Mouse (Mus musculus) forebrain, embryonic 11.5 days (tissue): Measurements from ENCODE around the gene Prkce. TPM values are rescaled to one million over a fixed set of nuclear protein-coding genes. Genes with fewer than 3 reads are reported as not detected.

Experiments used
- ATAC-seq: fragments of 200-750 bp; cut with Nextera tagmentation; replicated peaks from 2 replicates; pipeline ENCODE4 v1.8.0; 2017; ENCODE audit warnings: moderate TSS enrichment; ENCODE audit not compliant: low FRiP score
- DNase-seq: peaks from one replicate; pipeline ENCODE4 v3.0.0-alpha.2; 2017; ENCODE audit warnings: low spot score
- H3K27ac ChIP-seq: fragments of 300-500 bp; sonication (generic); 2 replicates; pipeline ENCODE4 v1.5.1; 2014; ENCODE audit warnings: low read depth, low read length
- H3K27me3 ChIP-seq: fragments of 300-500 bp; sonication (generic); 2 replicates; pipeline ENCODE4 v1.6.1; 2014; ENCODE audit warnings: mild to moderate bottlenecking, low read length, mixed read lengths; ENCODE audit not compliant: control insufficient read depth, insufficient read depth
- H3K36me3 ChIP-seq: fragments of 300-500 bp; sonication (generic); 2 replicates; pipeline ENCODE4 v1.6.1; 2014; ENCODE audit warnings: mild to moderate bottlenecking, low read length, moderate library complexity, mixed read lengths; ENCODE audit not compliant: control insufficient read depth, insufficient read depth
- H3K4me1 ChIP-seq: fragments of 300-500 bp; sonication (generic); replicated peaks from 2 replicates; pipeline ENCODE4 v1.6.1; 2014; ENCODE audit warnings: low read length, mixed read lengths; ENCODE audit not compliant: control insufficient read depth, insufficient read depth
- H3K4me2 ChIP-seq: fragments of 300-500 bp; sonication (generic); 2 replicates; pipeline ENCODE4 v1.6.1; 2014; ENCODE audit warnings: low read depth, mild to moderate bottlenecking, low read length, moderate library complexity, mixed read lengths; ENCODE audit not compliant: severe bottlenecking
- H3K4me3 ChIP-seq: fragments of 300-500 bp; sonication (generic); 2 replicates; pipeline ENCODE4 v1.5.1; 2014; ENCODE audit warnings: low read depth, low read length
- H3K9ac ChIP-seq: fragments of 300-500 bp; sonication (generic); 2 replicates; pipeline ENCODE4 v1.6.1; 2014; ENCODE audit warnings: low read length
- H3K9me3 ChIP-seq: fragments of 300-500 bp; sonication (generic); 2 replicates; pipeline ENCODE4 v1.6.1; 2016; ENCODE audit warnings: low read length, mixed read lengths; ENCODE audit not compliant: control insufficient read depth
- WGBS: fragments of 180-500 bp; shearing (Covaris S2); extraction: QIAGEN DNeasy Blood & Tissue Kit; methylation state at CpG from one replicate; pipeline ENCODE4 v1.1.7; 2014; 5-methylcytosine and 5-hydroxymethylcytosine counted together
- polyA plus RNA-seq: library from polyadenylated mRNA; unstranded; fragments of >200 nt; fragmentation: Nextera tagmentation; extraction: Ambion mirVana; gene quantifications from 2 replicates; pipeline ENCODE4 v1.2.1, GENCODE M21; 2014

Gene Prkce
- polyA plus RNA-seq, 1 experiment from 2014 or later = 6.0 TPM

DNA sequence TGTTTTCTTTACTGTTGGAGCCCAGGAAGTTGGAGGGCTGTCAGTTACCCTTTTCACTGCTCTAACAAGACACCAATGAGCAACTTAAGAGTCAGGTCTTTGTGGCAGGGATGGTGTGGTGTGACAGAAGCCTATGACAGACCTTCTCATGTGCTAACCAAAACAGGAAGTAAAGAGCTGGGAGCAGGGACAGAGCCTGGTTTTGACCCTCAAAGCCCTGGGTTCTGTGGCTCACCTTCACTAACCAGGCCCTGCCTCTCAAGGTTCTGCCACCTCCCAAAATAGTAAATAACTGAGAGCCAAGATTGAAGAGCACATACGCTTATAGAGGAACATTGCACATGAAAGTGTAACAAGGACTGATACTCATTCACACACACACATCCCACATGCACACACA is 268.0 kb downstream of the Prkce start:
- DNase-seq (no peak), ATAC-seq (no peak)
- WGBS = 97% methylated on average over 1 of the region's 1 CpGs
- H3K4me1 ChIP-seq = no peaks in the 10 kb centered on the region
- H3K9ac ChIP-seq = no peak overlapping the region
- H3K36me3 ChIP-seq = no peaks in the 10 kb centered on the region
- no peaks in the 10 kb centered on the region for H3K9me3 ChIP-seq
- H3K27ac ChIP-seq = no peak overlapping the region
- no peak overlapping the region for H3K4me3 ChIP-seq
- H3K27me3 ChIP-seq = no peaks in the 10 kb centered on the region
- no peak overlapping the region for H3K4me2 ChIP-seq

GRCm38 (mm10) chr17:86435984-86436383 is 268.4 kb downstream of the Prkce start:
- WGBS = 92% methylated on average over 2 of the region's 2 CpGs

GRCm38 (mm10) chr17:86436583-86437370 is 269.2 kb downstream of the Prkce start:
- H3K27ac ChIP-seq = no peak overlapping the region
- WGBS = 90% methylated on average over 12 of the region's 12 CpGs
- H3K9me3 ChIP-seq = no peaks in the 10 kb centered on the region
- H3K4me3 ChIP-seq = no peak overlapping the region
- H3K36me3 ChIP-seq = no peaks in the 10 kb centered on the region
- DNase-seq (no peak), ATAC-seq (no peak)
- no peaks in the 10 kb centered on the region for H3K4me1 ChIP-seq
- no peaks in the 10 kb centered on the region for H3K27me3 ChIP-seq
- H3K9ac ChIP-seq = no peak overlapping the region
- no peak overlapping the region for H3K4me2 ChIP-seq

More at GRCm38 (mm10) chr17:86435984-86436383, 268.4 kb downstream of the Prkce start:
- H3K27ac ChIP-seq = no peak overlapping the region
- H3K27me3 ChIP-seq = no peaks in the 10 kb centered on the region
- ATAC-seq = no peak
- H3K9ac ChIP-seq = no peak overlapping the region
- no peaks in the 10 kb centered on the region for H3K9me3 ChIP-seq
- H3K4me1 ChIP-seq = no peaks in the 10 kb centered on the region
- H3K4me2 ChIP-seq = no peak overlapping the region
- no peak for DNase-seq
- H3K4me3 ChIP-seq = no peak overlapping the region
- no peaks in the 10 kb centered on the region for H3K36me3 ChIP-seq

DNA sequence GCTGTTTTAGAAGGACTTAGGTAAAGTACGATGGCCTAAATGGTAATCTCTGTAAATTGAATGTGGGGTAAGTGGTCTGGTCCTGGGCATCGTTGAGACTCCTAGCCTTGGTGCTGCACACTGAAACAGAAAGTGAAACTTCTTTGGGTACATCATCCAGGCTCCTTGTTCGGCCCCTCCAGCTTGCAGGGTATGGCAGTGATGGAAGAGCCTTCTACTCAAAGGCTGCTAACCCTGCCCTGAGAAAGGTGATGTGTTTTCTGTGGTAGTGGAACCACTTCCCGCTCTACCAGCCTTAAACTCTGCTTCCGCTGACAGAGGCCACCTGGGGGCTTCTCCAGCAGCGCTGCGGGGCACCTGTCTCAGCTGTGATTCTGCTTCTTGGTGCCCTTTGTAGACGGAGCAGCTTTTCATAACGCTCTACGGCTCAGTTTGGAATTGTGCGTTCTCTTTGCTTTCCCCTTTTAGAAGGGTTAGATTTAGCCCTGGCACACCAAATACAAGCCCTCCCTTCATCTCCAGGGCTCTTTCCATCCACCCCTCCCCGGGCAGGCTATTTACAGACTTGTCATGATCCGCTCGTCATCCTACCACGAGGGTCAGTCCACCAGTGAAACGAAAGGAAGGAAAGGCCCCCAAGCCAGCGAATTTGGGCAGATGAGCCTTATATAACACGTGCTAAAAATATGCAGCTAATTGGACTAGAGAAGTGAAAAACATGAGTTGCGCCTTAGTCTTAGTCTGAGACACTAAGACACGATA is 270.1 kb downstream of the Prkce start:
- WGBS = 86% methylated on average over 20 of the region's 20 CpGs

GRCm38 (mm10) chr17:86438278-86438661 is 270.7 kb downstream of the Prkce start:
- no peak for DNase-seq
- Histone ChIP-seq H3K9ac (no peak overlapping the region), H3K36me3 (no peaks in the 10 kb centered on the region), H3K9me3 (no peaks in the 10 kb centered on the region), H3K27me3 (no peaks in the 10 kb centered on the region), H3K4me2 (no peak overlapping the region), H3K27ac (no peak overlapping the region), H3K4me1 (no peaks in the 10 kb centered on the region), H3K4me3 (no peak overlapping the region)
- WGBS = 89% methylated on average over 3 of the region's 3 CpGs
- no peak for ATAC-seq

More for the DNA sequence above, 270.1 kb downstream of the Prkce start:
- H3K9ac ChIP-seq = no peak overlapping the region
- H3K9me3 ChIP-seq = no peaks in the 10 kb centered on the region
- H3K4me3 ChIP-seq = no peak overlapping the region
- no peaks in the 10 kb centered on the region for H3K27me3 ChIP-seq
- no peaks in the 10 kb centered on the region for H3K36me3 ChIP-seq
- no peak overlapping the region for H3K27ac ChIP-seq
- DNase-seq (no peak), ATAC-seq (no peak)
- no peak overlapping the region for H3K4me2 ChIP-seq
- no peaks in the 10 kb centered on the region for H3K4me1 ChIP-seq

GRCm38 (mm10) chr17:86438763-86439162 is 271.2 kb downstream of the Prkce start:
- 92% methylated on average over 5 of the region's 5 CpGs for whole genome bisulfite sequencing
- Histone ChIP-seq H3K4me1 (no peaks in the 10 kb centered on the region), H3K9ac (no peak overlapping the region), H3K9me3 (no peaks in the 10 kb centered on the region), H3K27me3 (no peaks in the 10 kb centered on the region), H3K4me3 (no peak overlapping the region), H3K27ac (no peak overlapping the region), H3K36me3 (no peaks in the 10 kb centered on the region), H3K4me2 (no peak overlapping the region)
- no peak for ATAC-seq
- DNase-seq = no peak

DNA sequence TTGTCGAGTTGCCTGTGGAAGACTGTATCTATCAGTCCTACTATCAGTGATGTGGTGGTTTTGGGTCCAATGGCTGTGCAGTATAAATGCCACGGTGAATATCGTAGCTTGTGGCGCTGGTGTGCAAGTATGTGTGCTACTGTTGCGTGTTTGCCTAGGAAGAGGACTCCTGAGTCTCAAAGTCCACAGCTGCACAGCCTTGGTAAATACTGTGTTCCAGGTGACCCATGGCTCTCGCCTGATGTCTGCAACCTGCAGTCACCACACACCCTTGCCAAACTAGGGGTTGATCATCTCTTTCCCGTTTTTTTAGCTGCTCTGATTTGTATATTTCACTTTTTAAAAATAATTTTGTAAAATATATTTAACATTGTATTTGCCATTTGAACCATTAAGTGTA is 273.5 kb downstream of the Prkce start:
- DNase-seq (no peak), ATAC-seq (no peak)
- H3K4me2 ChIP-seq = no peak overlapping the region
- no peaks in the 10 kb centered on the region for H3K36me3 ChIP-seq
- WGBS = 92% methylated on average over 7 of the region's 7 CpGs
- no peak overlapping the region for H3K9ac ChIP-seq
- H3K4me3 ChIP-seq = no peak overlapping the region
- peaks cover 6% of the 10 kb centered on the region; the same call in 1 of the 2 replicates for H3K4me1 ChIP-seq
- no peak overlapping the region for H3K27ac ChIP-seq
- no peaks in the 10 kb centered on the region for H3K27me3 ChIP-seq
- H3K9me3 ChIP-seq = no peaks in the 10 kb centered on the region

DNA sequence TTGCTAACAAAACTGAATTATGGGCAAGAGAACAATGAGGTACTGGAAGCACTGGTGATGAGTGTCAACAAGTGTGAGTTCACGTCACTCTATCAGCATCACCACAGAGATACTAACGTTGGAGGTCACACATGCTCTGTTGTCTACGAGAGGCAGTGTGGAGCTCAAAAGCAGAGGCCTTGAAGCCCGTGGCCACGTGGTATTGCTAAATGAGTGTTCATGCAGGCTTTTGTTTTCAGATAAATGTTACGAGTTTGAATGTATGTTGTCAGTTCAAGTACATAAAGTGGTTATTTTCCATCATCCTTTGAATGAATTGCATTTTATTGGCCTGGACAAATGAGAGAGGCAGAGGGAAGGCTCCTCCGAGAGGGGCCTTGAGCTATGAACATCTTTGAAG is 276.3 kb downstream of the Prkce start:
- Histone ChIP-seq H3K36me3 (no peaks in the 10 kb centered on the region), H3K4me2 (no peak overlapping the region), H3K9ac (no peak overlapping the region), H3K4me1 (peaks cover 6% of the 10 kb centered on the region; the same call in 1 of the 2 replicates), H3K27me3 (no peaks in the 10 kb centered on the region), H3K9me3 (no peaks in the 10 kb centered on the region; the same call in 1 of the 2 replicates), H3K4me3 (no peak overlapping the region), H3K27ac (no peak overlapping the region)
- no peak for DNase-seq
- 85% methylated on average over 7 of the region's 7 CpGs for WGBS
- no peak for ATAC-seq
